Mouse (Mus musculus) B cell, adult 2 months (primary cell): ENCODE results near the gene Kif17.
A peak's percentile ranks its signal among the peaks of the same experiment; 100 is the strongest.

Experiments
- DNase-seq, 2 experiments: peaks; one replicate each; pipeline ENCODE4 v3.0.0; 2022

Kif17 gene

DNA sequence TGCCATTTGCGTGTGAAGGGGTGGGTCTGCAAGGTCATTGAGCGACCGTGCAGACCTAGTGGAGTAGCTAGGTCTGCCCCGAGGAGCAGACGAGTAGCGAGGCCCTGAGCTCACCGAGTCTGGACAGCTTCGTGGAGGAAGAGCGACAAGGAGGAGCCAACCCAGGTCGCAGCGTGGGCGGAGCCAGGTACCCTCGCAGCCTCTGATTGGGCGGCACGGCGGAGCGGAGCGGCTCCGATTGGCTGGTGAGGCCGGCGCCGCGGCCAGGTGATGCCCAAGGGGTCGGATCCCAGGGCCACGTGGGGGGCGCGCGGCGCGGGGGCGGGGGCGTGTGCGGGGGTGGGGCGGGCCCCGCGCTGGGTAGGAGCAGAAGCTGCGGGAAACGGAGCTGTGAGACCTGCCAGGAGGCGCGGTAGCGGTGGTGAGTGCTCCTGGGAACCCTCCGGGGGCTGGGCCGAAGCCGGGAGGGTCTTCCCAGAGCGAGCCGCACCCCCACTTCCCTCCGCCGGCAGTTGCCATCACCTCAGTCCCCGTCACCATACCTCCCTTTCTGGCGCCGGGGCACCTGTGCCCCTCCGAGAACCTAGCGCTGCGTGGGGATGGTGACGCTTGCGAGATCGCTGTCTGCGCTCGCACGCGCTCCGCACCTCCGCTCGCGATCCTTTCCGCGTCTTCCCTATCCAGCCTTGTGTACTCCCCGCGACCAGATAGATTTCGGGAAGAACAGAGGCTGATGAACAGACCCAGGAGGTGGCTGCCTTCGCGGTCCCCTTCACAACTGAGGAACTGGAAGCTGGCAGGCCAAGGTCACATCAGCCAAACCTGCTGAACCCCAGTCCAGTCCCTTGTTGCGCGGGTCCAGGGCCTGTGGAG lies at the start of gene Kif17, which contains the start of gene Sh2d5:
Gene Kif17, plus strand, starts transcription at position 348 of the 873 bp plus-strand sequence.
Gene Sh2d5, plus strand, starts transcription at position 316 of the 873 bp plus-strand sequence.
- DNase-seq = peak; percentile 77

- DNase-seq = no peak
Measured at GRCm38 (mm10) chr4:138200769-138201168, 49.5 kb upstream of the Kif17 start.

- DNase-seq = no peak
Measured at GRCm38 (mm10) chr4:138201696-138202095, 48.5 kb upstream of the Kif17 start.

DNA sequence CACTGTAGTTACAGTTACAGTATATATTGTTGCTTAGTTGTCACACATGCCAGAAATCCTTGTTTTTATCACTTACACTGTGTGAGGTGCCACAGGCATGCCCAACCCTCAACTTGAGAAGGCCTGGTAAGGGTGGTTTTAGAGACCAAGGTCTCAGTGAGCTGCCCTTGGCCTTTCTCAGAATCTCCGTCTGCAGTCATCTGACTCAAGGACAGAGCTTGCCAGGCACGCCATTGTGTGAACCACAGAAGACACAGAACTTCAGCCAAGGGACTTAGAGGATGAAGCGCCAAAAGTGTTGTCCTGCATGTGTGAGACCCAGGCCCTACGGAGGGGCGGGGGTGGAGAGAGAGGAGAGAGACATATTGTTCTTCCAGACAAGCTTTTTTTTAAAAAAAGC lies 40.1 kb upstream of the Kif17 start:
- no peak for DNase-seq

- no peak for DNase-seq
Measured at GRCm38 (mm10) chr4:138213861-138214260, 36.4 kb upstream of the Kif17 start.

GRCm38 (mm10) chr4:138215671-138216199 lies 34.5 kb upstream of the Kif17 start:
- no peak for DNase-seq

DNA sequence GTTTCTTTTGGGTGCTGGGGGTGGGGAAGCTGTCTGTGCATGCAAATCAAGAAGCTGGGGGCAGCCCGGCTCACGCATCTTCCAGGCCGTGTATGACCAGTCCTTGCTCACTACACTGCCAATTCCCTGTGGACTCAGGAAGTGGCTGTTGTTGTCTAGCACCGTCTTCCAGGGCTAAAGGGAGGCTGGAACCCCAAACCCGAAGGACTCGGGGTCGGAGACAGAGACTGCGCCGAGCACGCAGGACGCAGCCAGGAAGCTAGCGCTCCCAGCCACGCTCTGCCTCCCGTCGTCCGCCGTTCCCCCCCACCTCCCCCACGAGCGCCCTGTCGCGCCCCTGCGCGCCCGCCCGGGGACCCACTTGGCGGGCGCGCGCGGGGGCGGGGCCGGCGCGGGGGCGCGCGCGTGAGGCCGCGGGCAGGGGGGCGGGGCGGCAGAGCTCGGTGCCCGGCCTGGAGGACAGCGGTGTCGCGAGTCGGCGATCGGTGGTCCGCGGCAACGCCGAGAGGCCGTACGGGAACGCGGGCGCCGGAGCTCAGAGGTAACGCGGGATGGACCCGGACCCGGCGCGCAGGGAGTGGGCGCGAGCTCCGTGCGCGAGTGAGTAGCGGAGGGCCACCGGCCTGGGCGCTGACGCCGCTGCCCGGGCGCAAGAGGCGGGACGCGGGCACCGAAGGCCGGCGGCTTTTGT lies 33.9 kb upstream of the Kif17 start, which contains the start of gene Hp1bp3:
Gene Hp1bp3, plus strand, starts transcription at position 97 of the 691 bp plus-strand sequence.
- DNase-seq = peak; percentile 73 to 76

DNA sequence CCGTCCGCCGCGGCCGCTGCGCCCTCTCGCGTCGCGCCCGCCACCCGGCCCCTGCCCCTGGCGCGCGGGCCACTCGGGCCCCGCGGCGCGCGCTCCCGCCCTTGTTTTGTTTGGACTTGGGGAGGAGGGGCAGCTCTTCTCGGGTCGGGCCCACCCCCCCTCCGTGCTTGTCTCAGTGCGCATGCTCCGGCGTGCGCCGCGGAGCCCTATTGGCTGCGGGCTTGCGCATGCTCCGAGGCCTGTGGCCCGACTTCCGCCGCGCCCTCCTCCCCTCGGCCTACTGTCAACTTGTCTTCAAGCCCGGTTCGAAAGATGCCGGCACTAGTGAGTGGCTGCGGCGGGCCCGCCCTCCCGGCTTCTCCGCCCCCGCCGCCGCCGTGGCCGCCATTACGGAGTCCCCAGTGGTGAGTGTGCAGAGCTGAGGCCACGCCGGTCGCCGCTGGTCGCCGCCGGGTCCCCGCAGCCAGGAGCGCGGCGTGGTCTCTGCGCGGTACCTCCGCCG lies 33.3 kb upstream of the Kif17 start:
- DNase-seq = peak; percentile 97 to 98

GRCm38 (mm10) chr4:138217441-138217840 lies 32.8 kb upstream of the Kif17 start:
- peak; percentile 48 to 56 for DNase-seq

DNA sequence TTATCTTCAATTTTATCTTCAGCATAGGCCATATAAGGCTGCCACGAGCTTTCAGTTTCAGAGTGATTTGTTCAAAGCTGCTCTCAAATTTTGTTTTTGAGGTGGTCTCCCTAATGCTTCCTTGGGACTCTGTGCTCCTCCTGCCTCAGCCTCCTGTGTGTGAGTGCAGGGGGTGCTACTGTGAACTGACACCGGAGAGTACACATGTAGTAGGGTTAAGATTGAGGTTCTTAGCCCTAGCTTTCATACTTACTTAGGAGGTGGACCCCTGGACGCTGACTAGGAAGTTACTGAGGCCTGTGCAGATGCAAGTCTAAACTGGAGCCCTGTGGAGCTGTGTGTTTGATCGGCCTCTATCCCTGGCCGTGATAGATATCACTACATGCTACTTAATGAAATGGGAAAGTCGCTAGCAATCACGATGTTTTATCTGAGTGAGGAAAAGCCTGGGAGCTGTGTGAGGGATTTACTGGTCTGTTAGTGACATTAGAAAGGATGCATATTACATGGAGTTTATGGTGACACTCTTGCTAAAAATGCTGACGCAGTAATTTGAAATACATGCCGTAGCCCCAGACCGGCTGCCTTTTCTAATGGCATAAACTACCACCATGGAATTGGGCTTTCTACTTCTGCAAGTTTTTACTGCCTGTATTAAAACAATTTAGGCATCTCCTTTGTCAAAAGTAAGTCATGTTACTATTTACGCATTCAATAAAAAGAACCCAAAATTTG lies 32.1 kb upstream of the Kif17 start:
- peak in 1 of 2 experiments; percentile 5 for DNase-seq

- DNase-seq = no peak
Measured at GRCm38 (mm10) chr4:138219331-138219730, 30.9 kb upstream of the Kif17 start.

DNA sequence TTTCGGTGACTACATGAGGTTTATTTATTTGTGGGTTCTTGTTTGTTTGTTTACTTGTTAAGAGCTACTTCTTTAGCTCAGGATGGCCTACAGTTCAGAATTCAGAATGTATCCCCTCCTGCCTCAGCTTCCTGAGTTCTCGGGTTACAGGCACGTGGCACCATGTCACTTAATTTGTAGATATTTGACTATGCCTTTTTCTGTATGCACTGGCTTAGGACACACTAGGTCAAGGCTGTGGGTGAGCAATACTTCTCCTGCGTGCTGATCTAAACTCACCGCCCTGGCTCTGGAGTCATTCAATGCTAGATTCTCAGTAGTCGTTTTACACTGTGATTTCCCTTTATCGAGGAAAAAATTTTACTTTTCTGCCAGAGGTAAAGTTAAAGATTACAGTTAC lies 29.5 kb upstream of the Kif17 start:
- no peak for DNase-seq

- no peak for DNase-seq
Measured at GRCm38 (mm10) chr4:138221406-138221805, 28.8 kb upstream of the Kif17 start.

GRCm38 (mm10) chr4:138222396-138222795 lies 27.8 kb upstream of the Kif17 start:
- no peak for DNase-seq

- DNase-seq = no peak
Measured at GRCm38 (mm10) chr4:138223623-138224022, 26.6 kb upstream of the Kif17 start.

- no peak for DNase-seq
Measured at GRCm38 (mm10) chr4:138246756-138247665, 3.2 kb upstream of the Kif17 start.

- DNase-seq = peak; percentile 22 to 28
Measured at GRCm38 (mm10) chr4:138251819-138252218, 1.6 kb downstream of the Kif17 start.

GRCm38 (mm10) chr4:138252231-138252630 lies 2.0 kb downstream of the Kif17 start:
- DNase-seq = no peak

- DNase-seq = peak in 1 of 2 experiments; percentile 14
Measured at GRCm38 (mm10) chr4:138257116-138257687, 7.0 kb downstream of the Kif17 start.

DNA sequence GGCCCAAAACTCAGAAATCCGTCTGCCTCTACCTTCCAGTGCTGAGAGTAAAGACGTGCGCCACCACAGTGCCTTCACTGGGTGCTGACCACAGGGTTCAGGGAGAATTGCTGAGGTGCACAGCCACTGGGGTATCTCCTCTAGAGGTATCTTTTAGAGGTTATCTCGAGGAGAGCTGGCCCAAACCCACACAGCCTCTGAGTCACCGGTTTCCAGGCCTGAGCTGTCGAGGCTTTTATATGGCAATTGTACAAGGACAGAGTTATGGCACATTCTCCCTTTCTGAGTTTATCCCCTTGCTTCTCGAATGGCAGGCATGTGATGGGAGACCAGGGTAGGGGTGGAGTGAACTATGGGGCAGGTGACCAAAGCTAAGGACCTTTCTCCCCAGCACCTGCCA lies 8.4 kb downstream of the Kif17 start:
- no peak for DNase-seq

- DNase-seq = no peak
Measured at GRCm38 (mm10) chr4:138259482-138259881, 9.2 kb downstream of the Kif17 start.
